Mouse (Mus musculus) heart, embryonic 15.5 days (tissue): ENCODE measurements around the gene Dhx57. TPM values are rescaled to one million over a fixed set of nuclear protein-coding genes. Genes with fewer than 3 reads are reported as not detected.
"Not testable (repeated sequence)": the region's sequence is repeated elsewhere in the genome, so short reads cannot be mapped to it uniquely, and the experiment has no call there.

Source experiments
- ATAC-seq: fragments of 200-750 bp; cut with Nextera tagmentation; replicated peaks from 2 replicates; pipeline ENCODE4 v1.8.0; 2017; ENCODE audit warnings: low read depth, moderate TSS enrichment; ENCODE audit not compliant: insufficient number of reproducible peaks, insufficient read depth, low FRiP score
- H3K27ac ChIP-seq: fragments of 300-500 bp; sonication (generic); 2 replicates; pipeline ENCODE4 v1.5.1; 2015; ENCODE audit warnings: mild to moderate bottlenecking, inconsistent platforms
- H3K27me3 ChIP-seq: fragments of 300-500 bp; sonication (generic); 2 replicates; pipeline ENCODE4 v1.6.1; 2015; ENCODE audit warnings: inconsistent platforms
- H3K36me3 ChIP-seq: fragments of 300-500 bp; sonication (generic); 2 replicates; pipeline ENCODE4 v1.6.1; 2015; ENCODE audit warnings: mild to moderate bottlenecking, inconsistent platforms
- H3K4me1 ChIP-seq: fragments of 300-500 bp; sonication (generic); replicated peaks from 2 replicates; pipeline ENCODE4 v1.6.1; 2015; ENCODE audit warnings: inconsistent platforms
- H3K4me2 ChIP-seq: fragments of 300-500 bp; sonication (generic); 2 replicates; pipeline ENCODE4 v1.6.1; 2015; ENCODE audit warnings: inconsistent platforms, mild to moderate bottlenecking, moderate library complexity
- H3K4me3 ChIP-seq: fragments of 300-500 bp; sonication (generic); 2 replicates; pipeline ENCODE4 v1.5.1; 2015; ENCODE audit warnings: mild to moderate bottlenecking, inconsistent platforms
- H3K9ac ChIP-seq: fragments of 300-500 bp; sonication (generic); 2 replicates; pipeline ENCODE4 v1.6.1; 2015; ENCODE audit warnings: mild to moderate bottlenecking, inconsistent platforms
- H3K9me3 ChIP-seq: fragments of 300-500 bp; sonication (generic); replicated peaks from 2 replicates; pipeline ENCODE4 v1.6.1; 2016; ENCODE audit warnings: inconsistent platforms
- WGBS: fragments of 180-500 bp; shearing (Covaris S2); methylation state at CpG from one replicate; pipeline ENCODE4 v1.1.7; 2015; ENCODE audit warnings: mixed read lengths; 5-methylcytosine and 5-hydroxymethylcytosine counted together
- polyA plus RNA-seq: library from polyadenylated mRNA; unstranded; fragments of >200 nt; fragmentation: Nextera tagmentation; extraction: Ambion mirVana; gene quantifications from 2 replicates; pipeline ENCODE4 v1.2.1, GENCODE M21; 2015

Dhx57 gene
- polyA plus RNA-seq, 1 experiment from 2014 or later: 7.4 TPM

GRCm38 (mm10) chr17:80224326-80225116, 65.8 kb downstream of the Dhx57 start, which contains the start of gene Gemin6:
TSS of gene Gemin6 (plus strand) at chr17:80224441.
- peaks cover 9% of the 10 kb centered on the region for H3K4me1 ChIP-seq
- H3K36me3 ChIP-seq: 0 out of 2 replicates have a peak, but pooled peaks cover 3% of the 10 kb centered on the region
- no peaks in the 10 kb centered on the region for H3K27me3 ChIP-seq
- ATAC-seq: peak; percentile 97
- peak within 1 kb of the TSS; percentile 70 for H3K9ac ChIP-seq
- H3K27ac ChIP-seq: peak within 1 kb of the TSS; percentile 91
- peak within 1 kb of the TSS; percentile 71 for H3K4me3 ChIP-seq
- WGBS: under 1% methylated on average over 33 of the region's 33 CpGs
- H3K4me2 ChIP-seq: peak within 1 kb of the TSS; percentile 80
- no peaks in the 10 kb centered on the region for H3K9me3 ChIP-seq

DNA sequence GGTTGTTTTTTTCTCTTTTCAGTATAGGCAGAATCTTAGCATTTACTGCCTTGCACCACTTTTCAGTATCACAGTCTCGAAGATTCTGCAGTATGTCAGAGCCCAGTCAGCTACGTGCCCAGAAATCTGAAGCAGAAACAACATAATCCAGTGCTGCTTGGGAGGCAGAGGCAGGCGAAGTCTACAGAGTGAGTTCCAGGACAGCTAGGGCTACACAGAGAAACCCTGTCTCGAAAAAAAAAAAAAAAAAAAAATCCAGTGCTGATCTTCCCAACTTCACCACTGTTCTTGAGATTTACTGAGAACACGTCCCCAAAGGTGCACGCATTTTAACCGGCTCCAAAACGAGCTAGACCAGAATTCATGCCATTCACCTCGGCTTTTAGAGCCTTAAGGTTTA, 66.4 kb downstream of the Dhx57 start:
- Histone ChIP-seq H3K27me3 (no peaks in the 10 kb centered on the region), H3K27ac (peak overlapping the region; percentile 91), H3K9ac (peak overlapping the region; percentile 70), H3K4me2 (peak overlapping the region; percentile 80), H3K4me3 (peak overlapping the region; percentile 71), H3K36me3 (no peaks in the 10 kb centered on the region), H3K4me1 (peaks cover 5% of the 10 kb centered on the region), H3K9me3 (no peaks in the 10 kb centered on the region)
- ATAC-seq: no peak
- WGBS: 6% methylated on average over 9 of the region's 9 CpGs

DNA sequence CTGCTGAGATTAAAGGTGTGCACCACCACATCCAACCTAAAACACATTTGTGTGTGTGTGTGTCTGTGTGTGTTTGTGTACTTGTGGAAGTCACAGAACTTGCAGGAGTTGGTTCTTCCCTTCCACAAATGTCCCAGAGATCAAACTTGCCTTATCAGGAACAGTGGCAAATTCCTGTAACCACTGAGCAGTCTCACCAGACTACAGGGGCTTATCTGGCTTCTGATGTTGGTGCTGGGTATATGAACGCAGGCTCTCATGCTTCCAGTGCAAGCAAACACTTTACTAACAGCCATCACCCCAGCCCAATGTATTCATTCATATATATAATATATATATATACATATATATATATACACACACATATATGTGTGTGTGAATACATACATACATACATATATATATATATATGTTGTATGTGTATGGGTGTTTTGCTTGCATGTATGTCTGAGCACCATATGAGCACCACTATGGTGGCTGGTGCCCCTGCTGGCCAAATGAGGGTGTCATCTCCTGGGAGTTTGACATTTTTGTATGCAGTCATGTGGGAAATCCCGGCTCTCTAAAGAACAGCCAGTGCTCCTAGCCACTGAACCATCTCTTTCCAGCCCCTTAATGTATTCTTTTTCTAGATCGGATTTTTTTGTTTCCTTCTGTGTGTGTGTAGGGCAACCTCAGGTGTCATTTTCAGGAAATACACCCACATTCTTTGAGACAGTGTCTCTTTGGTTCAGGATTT, 68.2 kb downstream of the Dhx57 start:
- Histone ChIP-seq H3K27me3 (no peaks in the 10 kb centered on the region), H3K4me3 (no peak overlapping the region), H3K36me3 (no peaks in the 10 kb centered on the region), H3K9me3 (no peaks in the 10 kb centered on the region), H3K4me1 (peaks cover 5% of the 10 kb centered on the region), H3K27ac (no peak overlapping the region), H3K9ac (no peak overlapping the region), H3K4me2 (no peak overlapping the region)
- 52% methylated on average over 3 of the region's 3 CpGs for WGBS
- ATAC-seq: no peak

DNA sequence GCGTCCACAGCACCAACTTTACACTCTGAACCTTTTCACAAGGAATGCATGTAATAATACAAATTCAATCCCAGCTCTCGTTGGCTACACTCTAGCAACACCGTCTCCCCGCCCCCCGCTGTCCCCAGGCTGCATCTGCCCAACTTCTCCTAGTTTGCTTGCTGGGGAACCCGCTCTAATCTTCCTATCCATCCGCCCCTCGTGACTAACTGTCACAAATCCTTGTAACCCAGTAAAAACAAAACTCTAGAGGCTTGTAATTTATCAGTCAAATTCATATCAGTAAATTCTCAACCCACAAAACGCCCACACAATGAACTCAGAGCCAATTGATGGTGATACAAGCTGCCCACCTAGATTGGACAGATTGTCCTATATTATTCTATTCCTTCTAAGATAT, 69.1 kb downstream of the Dhx57 start:
- 63% methylated on average over 9 of the region's 9 CpGs for WGBS
- ATAC-seq: no peak
- H3K9me3 ChIP-seq: no peaks in the 10 kb centered on the region
- peaks cover 5% of the 10 kb centered on the region for H3K4me1 ChIP-seq
- no peak overlapping the region for H3K4me3 ChIP-seq
- H3K36me3 ChIP-seq: no peaks in the 10 kb centered on the region
- no peaks in the 10 kb centered on the region for H3K27me3 ChIP-seq
- H3K4me2 ChIP-seq: no peak overlapping the region
- no peak overlapping the region for H3K27ac ChIP-seq
- no peak overlapping the region for H3K9ac ChIP-seq

DNA sequence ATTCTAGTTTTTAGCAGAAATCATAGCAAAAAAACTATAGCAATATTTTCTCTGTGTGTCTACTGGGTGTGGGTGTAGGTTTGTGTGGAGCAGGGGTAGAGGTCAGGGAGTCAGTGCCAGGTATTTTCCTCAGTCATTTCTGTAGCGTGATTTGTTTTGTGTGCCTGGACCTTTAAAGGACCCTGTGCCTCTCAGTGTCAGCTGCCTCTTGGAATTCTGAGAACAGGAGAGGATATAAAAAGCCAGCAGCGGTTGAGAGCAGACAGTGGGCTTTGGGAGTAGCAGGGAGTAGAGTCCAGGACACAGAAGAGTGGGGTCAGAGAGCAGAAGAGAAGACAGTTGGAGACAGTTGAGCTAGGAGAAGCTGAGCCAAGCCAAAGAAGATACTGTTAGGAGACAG, 70.1 kb downstream of the Dhx57 start:
- no peak for ATAC-seq
- H3K27ac ChIP-seq: no peak overlapping the region
- H3K4me3 ChIP-seq: no peak overlapping the region
- H3K36me3 ChIP-seq: no peaks in the 10 kb centered on the region
- H3K9me3 ChIP-seq: no peaks in the 10 kb centered on the region
- no peak overlapping the region for H3K9ac ChIP-seq
- peaks cover 5% of the 10 kb centered on the region for H3K4me1 ChIP-seq
- no peaks in the 10 kb centered on the region for H3K27me3 ChIP-seq
- WGBS: 40% methylated on average over 2 of the region's 2 CpGs
- no peak overlapping the region for H3K4me2 ChIP-seq

DNA sequence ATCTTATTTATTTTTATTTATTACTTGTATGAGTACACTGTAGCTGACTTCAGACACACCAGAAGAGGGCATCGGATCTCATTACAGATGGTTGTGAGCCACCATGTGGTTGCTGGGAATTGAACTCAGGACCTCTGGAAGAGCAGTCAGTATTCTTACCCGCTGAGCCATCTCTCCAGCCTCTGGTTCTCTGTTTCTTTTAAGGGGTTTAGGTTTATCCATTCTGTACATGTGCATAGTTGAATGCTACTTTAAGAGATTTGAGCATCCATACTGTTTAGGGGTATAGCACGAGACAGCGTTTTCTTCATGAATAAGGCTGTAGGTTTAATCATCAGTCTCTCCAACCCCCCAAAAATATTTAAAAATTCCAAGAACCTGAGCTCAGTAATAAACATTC, 76.3 kb downstream of the Dhx57 start:
- H3K4me3 ChIP-seq, ATAC-seq, H3K27ac ChIP-seq, H3K9me3 ChIP-seq, H3K27me3 ChIP-seq, H3K9ac ChIP-seq, H3K36me3 ChIP-seq, H3K4me1 ChIP-seq, H3K4me2 ChIP-seq: not testable (repeated sequence)
- WGBS: 92% methylated on average over 4 of the region's 4 CpGs

- WGBS: under 1% methylated on average over 95 of the region's 95 CpGs
- H3K27ac ChIP-seq: peak within 1 kb of the TSS; percentile 94
- H3K9ac ChIP-seq: peak within 1 kb of the TSS; percentile 98
- H3K9me3 ChIP-seq: no peaks in the 10 kb centered on the region
- peak within 1 kb of the TSS; percentile 85 for H3K4me2 ChIP-seq
- no peaks in the 10 kb centered on the region for H3K27me3 ChIP-seq
- H3K4me3 ChIP-seq: peak within 1 kb of the TSS; percentile 98
- ATAC-seq: peak; percentile 85
- peaks cover 12% of the 10 kb centered on the region for H3K4me1 ChIP-seq
- H3K36me3 ChIP-seq: peaks cover 21% of the 10 kb centered on the region
Observed at GRCm38 (mm10) chr17:80206671-80207581, 83.3 kb downstream of the Dhx57 start, which contains the start of the genes Srsf7 and Ttc39d. TSS of gene Srsf7 (minus strand) at chr17:80207307. TSS of gene Ttc39d (plus strand) at chr17:80207460.

DNA sequence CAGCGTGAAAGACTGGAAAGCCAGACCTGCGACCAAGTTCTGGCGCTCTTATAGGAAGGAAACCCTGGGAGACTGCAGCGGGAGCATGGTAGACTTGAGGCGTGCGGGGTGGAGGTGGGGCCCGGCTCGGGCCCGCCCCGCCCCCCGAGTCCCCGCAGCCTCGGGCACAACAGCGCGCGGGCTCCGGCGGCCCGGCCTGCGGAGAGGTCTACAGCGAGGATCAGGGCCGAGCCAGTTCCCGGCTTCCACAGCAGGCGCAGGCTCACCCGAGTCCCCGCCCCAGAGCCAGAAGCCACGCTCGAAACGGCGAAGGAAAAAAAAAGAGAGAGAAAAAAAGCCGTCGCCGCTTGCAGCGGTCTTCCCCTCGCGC, 84.0 kb downstream of the Dhx57 start:
- peak overlapping the region; percentile 94 for H3K27ac ChIP-seq
- no peaks in the 10 kb centered on the region for H3K9me3 ChIP-seq
- ATAC-seq: peak; percentile 48
- peak overlapping the region; percentile 85 for H3K4me2 ChIP-seq
- H3K4me3 ChIP-seq: peak overlapping the region; percentile 98
- H3K36me3 ChIP-seq: peaks cover 27% of the 10 kb centered on the region
- peak overlapping the region; percentile 98 for H3K9ac ChIP-seq
- under 1% methylated on average over 36 of the region's 36 CpGs for WGBS
- peaks cover 12% of the 10 kb centered on the region for H3K4me1 ChIP-seq
- no peaks in the 10 kb centered on the region for H3K27me3 ChIP-seq

- WGBS: 9% methylated on average over 5 of the region's 5 CpGs
- H3K9ac ChIP-seq: peak overlapping the region; percentile 98
- H3K4me2 ChIP-seq: peak overlapping the region; percentile 85
- no peaks in the 10 kb centered on the region for H3K27me3 ChIP-seq
- no peaks in the 10 kb centered on the region for H3K9me3 ChIP-seq
- peaks cover 31% of the 10 kb centered on the region for H3K36me3 ChIP-seq
- peak overlapping the region; percentile 94; the same call in 1 of the 2 replicates for H3K27ac ChIP-seq
- ATAC-seq: no peak
- H3K4me1 ChIP-seq: peaks cover 12% of the 10 kb centered on the region
- H3K4me3 ChIP-seq: peak overlapping the region; percentile 98
Observed at GRCm38 (mm10) chr17:80205657-80206056, 84.6 kb downstream of the Dhx57 start.

DNA sequence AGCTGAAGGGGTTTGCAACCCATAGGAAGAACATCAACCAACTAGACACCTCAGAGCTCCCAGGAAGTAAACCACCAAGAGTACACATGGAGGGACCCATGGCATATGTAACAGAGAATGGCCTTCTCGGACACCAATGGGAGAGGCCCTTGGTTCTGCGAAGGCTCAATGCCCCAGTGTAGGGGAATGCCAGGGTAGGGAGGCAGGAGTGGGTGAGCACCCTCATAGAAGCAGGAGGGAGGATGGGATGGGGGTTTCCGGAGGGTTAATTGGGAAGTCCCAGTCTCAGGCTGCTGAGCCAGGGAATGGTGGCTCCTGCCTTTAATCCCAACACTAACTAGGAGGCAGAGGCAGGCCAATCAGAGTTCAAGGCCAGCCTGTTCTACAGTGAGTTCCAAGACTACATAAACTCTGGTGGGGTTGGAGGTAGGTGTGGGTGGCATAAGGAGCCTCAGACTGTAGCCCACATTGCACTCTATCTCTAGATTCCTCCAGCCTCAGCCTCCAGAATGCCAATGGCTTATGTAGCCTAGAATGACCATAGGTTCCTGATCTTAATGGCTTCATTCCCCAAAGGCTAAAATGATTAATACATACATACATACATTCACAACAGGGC, 91.0 kb downstream of the Dhx57 start:
- peaks cover 68% of the 10 kb centered on the region for H3K36me3 ChIP-seq
- WGBS: 85% methylated on average over 3 of the region's 3 CpGs
- H3K9ac ChIP-seq: no peak overlapping the region
- ATAC-seq: no peak
- H3K27ac ChIP-seq: no peak overlapping the region
- no peaks in the 10 kb centered on the region for H3K27me3 ChIP-seq
- no peaks in the 10 kb centered on the region; the same call in 1 of the 2 replicates for H3K4me1 ChIP-seq
- H3K9me3 ChIP-seq: no peaks in the 10 kb centered on the region
- no peak overlapping the region for H3K4me3 ChIP-seq
- no peak overlapping the region for H3K4me2 ChIP-seq
